Mouse (Mus musculus) central nervous system, embryonic 11.5 days (tissue): ENCODE results near the gene Pcdh20. TPM values are rescaled to one million over a fixed set of nuclear protein-coding genes. Genes with fewer than 3 reads are reported as not detected.

Experiments
- polyA plus RNA-seq: library from polyadenylated mRNA; depleted of rRNA; stranded (reverse); fragments of >200 nt; gene quantifications from 2 replicates; pipeline ENCODE4 v1.2.3, GENCODE M21; 2012; rRNA removed

The Pcdh20 gene
- polyA plus RNA-seq = 0.47 and 0.63 TPM in 2 replicates

GRCm38 (mm10) chr14:88470495-88471434 lies at the start of gene Pcdh20:
TSS of gene Pcdh20 (minus strand) at chr14:88471396.

